Mouse (Mus musculus) hindbrain, postnatal 0 days (tissue): ENCODE results near the gene Gm6268. TPM values are rescaled to one million over a fixed set of nuclear protein-coding genes. Genes with fewer than 3 reads are reported as not detected.

Experiments
- ATAC-seq: fragments of 200-750 bp; cut with Nextera tagmentation; 2 replicates; pipeline ENCODE4 v1.8.0; 2017; ENCODE audit warnings: mild to moderate bottlenecking, moderate TSS enrichment, moderate library complexity
- DNase-seq: peaks from one replicate; pipeline ENCODE4 v3.0.0-alpha.2; 2015; ENCODE audit warnings: low spot score
- H3K27ac ChIP-seq: fragments of 300-500 bp; sonication (generic); 2 replicates; pipeline ENCODE4 v1.5.1; 2014; ENCODE audit warnings: mild to moderate bottlenecking
- H3K27me3 ChIP-seq: fragments of 300-500 bp; sonication (generic); 2 replicates; pipeline ENCODE4 v1.6.1; 2014; ENCODE audit warnings: low read length, mixed read lengths; ENCODE audit not compliant: insufficient read depth
- H3K36me3 ChIP-seq: fragments of 300-500 bp; sonication (generic); 2 replicates; pipeline ENCODE4 v1.6.1; 2014; ENCODE audit warnings: low read length, mixed read lengths; ENCODE audit not compliant: insufficient read depth
- H3K4me1 ChIP-seq: fragments of 300-500 bp; sonication (generic); 2 replicates; pipeline ENCODE4 v1.6.1; 2014; ENCODE audit warnings: antibody characterized with exemption, low read length, mixed read lengths; ENCODE audit not compliant: insufficient read depth
- H3K4me2 ChIP-seq: fragments of 300-500 bp; sonication (generic); 2 replicates; pipeline ENCODE4 v1.6.1; 2014; ENCODE audit warnings: low read depth, mild to moderate bottlenecking, low read length, moderate library complexity, mixed read lengths
- H3K4me3 ChIP-seq: fragments of 300-500 bp; sonication (generic); 2 replicates; pipeline ENCODE4 v1.5.1; 2014; ENCODE audit warnings: low read length
- H3K9ac ChIP-seq: fragments of 300-500 bp; sonication (generic); replicated peaks from 2 replicates; pipeline ENCODE4 v1.6.1; 2014; ENCODE audit warnings: mild to moderate bottlenecking, low read length, moderate library complexity, mixed read lengths
- H3K9me3 ChIP-seq: fragments of 300-500 bp; sonication (generic); 2 replicates; pipeline ENCODE4 v1.6.1; 2016; ENCODE audit warnings: low read length, mixed read lengths
- CTCF ChIP-seq: IDR thresholded peaks from 2 replicates; pipeline ENCODE4 v1.5.1; 2016; ENCODE audit warnings: antibody characterized with exemption, control low read depth, low read depth
- WGBS: fragments of 180-500 bp; shearing (Covaris S2); extraction: QIAGEN DNeasy Blood & Tissue Kit; methylation state at CpG from one replicate; pipeline ENCODE4 v1.1.7; 2014; 5-methylcytosine and 5-hydroxymethylcytosine counted together
- microRNA-seq, 2 experiments: library from miRNA; unstranded; fragments of <30 nt; microRNA quantifications; one replicate each; pipeline ENCODE4; 2016
- polyA plus RNA-seq: library from polyadenylated mRNA; unstranded; fragments of >200 nt; fragmentation: Nextera tagmentation; extraction: Ambion mirVana; gene quantifications from 2 replicates; pipeline ENCODE4 v1.2.1, GENCODE M21; 2015
- total RNA-seq: library from RNA; depleted of rRNA; stranded (reverse); fragments of >200 nt; gene quantifications from 2 replicates; pipeline ENCODE4 v1.2.3, GENCODE M21; 2014; rRNA removed

Gm6268 gene
- total and polyA plus RNA-seq, 2 experiments from 2014 or later: not detected

DNA sequence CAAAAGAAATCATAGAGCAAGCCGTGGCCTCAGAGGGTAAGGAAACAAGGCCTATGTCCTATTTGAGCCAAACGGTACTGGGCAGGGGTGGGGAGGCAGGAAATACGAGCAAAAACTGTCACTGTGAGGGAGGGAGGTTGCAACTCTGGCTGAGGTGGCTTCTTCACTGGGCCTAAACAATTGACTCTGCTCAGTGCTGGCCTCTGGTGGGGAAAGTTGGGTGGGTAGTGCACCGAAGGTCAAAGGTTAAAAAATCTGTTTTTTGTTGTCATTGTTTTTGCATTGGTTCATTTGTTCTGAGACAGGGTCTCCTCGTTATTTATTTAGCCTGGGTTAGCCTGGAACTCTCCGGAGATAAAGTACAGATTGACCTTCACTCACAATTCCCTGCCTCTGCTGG, 1.2 kb downstream of the Gm6268 start:
- TF ChIP-seq CTCF: peak; percentile 28
- H3K36me3 ChIP-seq: no peaks in the 10 kb centered on the region
- no peak for DNase-seq
- no peaks in the 10 kb centered on the region for H3K4me1 ChIP-seq
- no peak overlapping the region for H3K4me3 ChIP-seq
- no peaks in the 10 kb centered on the region for H3K9me3 ChIP-seq
- no peak overlapping the region for H3K9ac ChIP-seq
- no peak overlapping the region for H3K27ac ChIP-seq
- ATAC-seq: no peak
- H3K4me2 ChIP-seq: no peak overlapping the region
- no peaks in the 10 kb centered on the region for H3K27me3 ChIP-seq
- WGBS: 59% methylated on average over 6 of the region's 6 CpGs

DNA sequence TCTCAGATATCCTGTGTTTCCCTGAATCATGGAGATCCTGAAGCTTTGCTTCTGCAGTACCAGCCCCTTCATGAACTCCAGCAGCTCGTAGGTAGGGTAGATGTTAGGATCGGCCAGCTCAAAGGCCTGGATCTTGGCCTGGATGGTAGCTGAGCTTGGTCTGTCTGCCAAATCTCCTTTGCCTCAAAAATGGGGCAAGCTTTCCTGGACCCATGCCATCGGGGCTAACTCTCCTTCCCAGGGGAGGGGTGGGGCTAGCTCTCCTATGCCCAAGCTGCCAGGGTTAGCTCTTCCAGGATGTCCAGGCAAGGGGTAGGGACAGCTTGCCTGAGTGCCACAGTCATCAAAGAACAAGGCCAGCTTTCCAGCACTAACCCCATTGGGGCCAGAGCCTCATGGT, 18.1 kb downstream of the Gm6268 start:
- Histone ChIP-seq H3K4me2 (no peak overlapping the region), H3K27me3 (no peaks in the 10 kb centered on the region), H3K27ac (no peak overlapping the region), H3K36me3 (no peaks in the 10 kb centered on the region), H3K4me1 (no peaks in the 10 kb centered on the region), H3K4me3 (no peak overlapping the region), H3K9ac (no peak overlapping the region), H3K9me3 (no peaks in the 10 kb centered on the region)
- no peak for TF ChIP-seq CTCF
- ATAC-seq (no peak), DNase-seq (peak; percentile 3)
- WGBS: 58% methylated on average over 3 of the region's 3 CpGs

DNA sequence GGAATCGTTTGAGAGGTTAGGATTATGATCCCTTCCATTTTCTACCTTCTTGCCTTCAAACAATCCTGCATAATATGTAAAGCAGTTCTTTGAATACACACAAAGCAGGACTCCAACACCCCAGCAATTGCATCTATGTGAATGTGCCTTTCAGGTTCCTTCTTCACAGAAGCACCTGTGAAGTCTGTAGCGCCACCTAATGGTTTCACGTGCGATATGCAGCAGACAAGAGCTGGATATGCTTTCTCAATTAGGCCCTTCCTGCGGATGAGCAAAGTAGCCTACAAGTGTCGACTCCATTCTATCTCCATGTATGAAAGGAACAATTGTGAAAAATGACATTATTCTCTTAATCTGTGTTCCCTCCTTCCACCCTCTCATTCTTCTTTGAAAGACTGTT, 33.9 kb downstream of the Gm6268 start:
- 51% methylated on average over 6 of the region's 6 CpGs for WGBS
- no peak overlapping the region for H3K4me3 ChIP-seq
- H3K4me2 ChIP-seq: no peak overlapping the region
- ATAC-seq (no peak), DNase-seq (peak; percentile 60)
- no peaks in the 10 kb centered on the region for H3K36me3 ChIP-seq
- H3K9ac ChIP-seq: no peak overlapping the region
- no peak overlapping the region for H3K27ac ChIP-seq
- TF ChIP-seq CTCF: peak; percentile 60
- no peaks in the 10 kb centered on the region for H3K9me3 ChIP-seq
- H3K27me3 ChIP-seq: no peaks in the 10 kb centered on the region
- no peaks in the 10 kb centered on the region for H3K4me1 ChIP-seq

DNA sequence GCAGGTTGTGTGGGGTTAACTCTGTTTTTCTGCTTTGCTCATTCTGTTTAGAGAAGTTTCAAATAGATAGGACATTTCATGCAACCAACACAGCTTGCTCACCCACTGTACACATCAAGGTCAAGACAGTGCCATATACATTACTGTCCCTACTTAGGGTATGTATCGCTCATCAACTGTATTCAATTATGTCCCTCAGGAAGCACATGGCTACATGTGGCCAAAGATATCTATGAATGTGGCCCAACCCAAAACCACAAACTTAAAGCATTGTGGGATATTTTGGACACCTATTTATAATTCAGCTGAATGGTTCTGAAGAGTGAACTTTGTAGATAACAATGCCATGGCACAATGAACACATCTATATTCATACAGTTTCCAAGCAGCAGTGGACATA, 36.9 kb downstream of the Gm6268 start:
- DNase-seq (no peak), ATAC-seq (no peak)
- H3K36me3 ChIP-seq: no peaks in the 10 kb centered on the region
- H3K4me2 ChIP-seq: no peak overlapping the region
- no peak overlapping the region for H3K4me3 ChIP-seq
- H3K27me3 ChIP-seq: no peaks in the 10 kb centered on the region
- 94% methylated on average over 1 of the region's 1 CpGs for WGBS
- no peaks in the 10 kb centered on the region for H3K9me3 ChIP-seq
- no peak for TF ChIP-seq CTCF
- H3K27ac ChIP-seq: no peak overlapping the region
- H3K9ac ChIP-seq: no peak overlapping the region
- no peaks in the 10 kb centered on the region for H3K4me1 ChIP-seq

Small RNA genes within 50 kb of the gene (microRNA-seq; reads per million reads assigned to microRNA genes)
- 0 reads per million in 2 experiments for gene Gm44485

Other genes starting within 250 kb of the Gm6268 start
- gene Zcchc12, start 205.4 kb upstream of the Gm6268 start, total RNA-seq: 206 and 223 TPM in 2 replicates
- gene Zcchc12, start 205.4 kb upstream of the Gm6268 start, polyA plus RNA-seq: 370 and 387 TPM in 2 replicates
- 9.9 and 10.8 TPM in 2 replicates for gene Lonrf3, start 72.9 kb upstream of the Gm6268 start, total RNA-seq
- 0.91 and 1.1 TPM in 2 replicates for gene Lonrf3, start 72.9 kb upstream of the Gm6268 start, polyA plus RNA-seq
- 1.9 TPM in 1 of 2 replicates, not detected in the other for gene Gm14569, start 90.5 kb downstream of the Gm6268 start, total RNA-seq
- gene Gm14569, start 90.5 kb downstream of the Gm6268 start, polyA plus RNA-seq: not detected in 2 replicates
- gene Pgrmc1, start 196.9 kb downstream of the Gm6268 start, total RNA-seq: 335 and 360 TPM in 2 replicates
- gene Pgrmc1, start 196.9 kb downstream of the Gm6268 start, polyA plus RNA-seq: 619 and 625 TPM in 2 replicates
- 5.9 and 7.3 TPM in 2 replicates for gene Akap17b, start 244.1 kb downstream of the Gm6268 start, total RNA-seq
- gene Akap17b, start 244.1 kb downstream of the Gm6268 start, polyA plus RNA-seq: 4.8 and 5.1 TPM in 2 replicates